Mouse (Mus musculus): Measurements from ENCODE around the gene Cpz.

The Cpz gene

DNA sequence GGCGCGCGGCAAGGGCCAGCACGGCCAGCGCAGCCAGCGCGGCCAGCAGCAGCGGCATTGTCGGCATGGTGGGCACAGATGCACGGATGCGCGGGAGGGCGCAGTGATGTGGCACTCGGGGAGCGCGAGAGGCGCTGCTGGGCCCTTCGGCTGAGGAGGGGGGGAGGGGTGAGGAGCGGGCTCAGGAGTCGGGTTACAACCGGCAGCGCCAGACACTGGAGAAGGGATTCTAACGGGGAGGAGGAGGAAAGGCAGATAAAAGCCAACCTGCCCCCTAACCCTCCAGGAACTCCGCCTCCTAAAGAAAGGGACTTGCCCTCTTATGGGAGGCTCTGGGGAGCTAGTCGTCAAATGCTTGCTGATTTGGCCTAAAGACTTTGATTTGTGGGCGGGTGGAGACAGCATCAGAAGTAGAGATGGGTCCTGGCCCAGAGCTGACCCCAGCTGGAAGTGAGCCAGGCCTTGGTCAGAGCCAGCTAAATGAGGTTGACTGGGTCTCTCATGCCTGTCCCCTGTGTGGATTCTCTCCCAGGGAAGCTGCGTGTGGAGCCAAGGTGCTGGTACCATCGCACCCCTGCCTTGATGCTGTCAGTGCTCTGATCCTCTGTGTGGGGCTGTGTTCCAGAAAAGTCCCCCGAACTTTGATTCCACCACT is at the start of gene Cpz:
Cpz (minus strand) TSS at position 230 of the 655 bp plus-strand sequence.
- no peak for DNase-seq (ENCODE audit: low spot score in 2 of 2)

DNA sequence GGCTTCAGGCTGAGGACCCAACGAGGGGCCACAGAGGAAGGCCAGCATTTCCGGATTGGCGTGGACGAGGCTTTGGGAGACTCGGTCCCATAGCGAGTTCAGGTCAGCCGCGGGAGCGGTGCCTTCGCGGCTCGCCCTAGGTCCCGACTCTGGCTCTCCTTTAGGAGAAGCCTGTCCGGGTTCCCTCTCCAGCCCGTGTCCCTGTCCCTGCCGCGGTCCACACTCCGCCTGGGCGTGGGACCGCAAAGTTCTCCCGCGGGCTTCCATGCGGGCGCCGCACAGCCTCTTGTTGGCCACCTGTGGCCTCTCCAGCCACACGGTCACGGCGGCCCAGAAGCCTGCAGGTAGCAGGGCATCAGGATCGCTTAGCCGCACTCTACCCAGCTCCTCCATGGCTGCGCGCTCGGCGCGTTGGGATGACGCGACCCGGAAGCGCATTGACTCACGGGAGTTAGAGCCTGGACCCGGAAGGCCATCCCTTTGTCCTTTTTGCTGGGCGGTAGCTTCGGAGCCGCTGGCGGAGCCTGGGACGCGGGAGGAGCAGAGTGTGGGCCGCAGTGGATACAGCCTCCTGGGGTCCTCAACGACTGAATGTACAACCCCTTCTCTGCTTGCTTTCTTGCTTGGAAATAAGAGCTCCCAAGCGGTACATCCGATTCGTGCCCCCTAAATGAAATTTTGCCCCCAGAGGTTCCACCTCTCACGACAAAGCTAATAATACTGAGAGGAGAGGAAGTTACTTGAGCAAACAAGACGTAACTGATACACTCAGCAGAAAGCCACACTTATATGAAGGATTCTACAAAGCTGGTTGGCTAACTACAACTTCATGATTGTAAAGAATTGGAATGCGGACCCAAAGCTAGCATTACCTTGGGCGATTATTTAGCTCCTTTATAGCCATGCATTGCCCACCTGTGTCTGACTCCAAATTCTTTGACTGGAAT is 49.4 kb upstream of the Cpz start, which contains the start of gene Trmt44:
Trmt44 (minus strand) TSS at position 418 of the 947 bp plus-strand sequence.
- peak; percentile 93 to 96 for DNase-seq (ENCODE audit: low spot score in 2 of 2)

DNA sequence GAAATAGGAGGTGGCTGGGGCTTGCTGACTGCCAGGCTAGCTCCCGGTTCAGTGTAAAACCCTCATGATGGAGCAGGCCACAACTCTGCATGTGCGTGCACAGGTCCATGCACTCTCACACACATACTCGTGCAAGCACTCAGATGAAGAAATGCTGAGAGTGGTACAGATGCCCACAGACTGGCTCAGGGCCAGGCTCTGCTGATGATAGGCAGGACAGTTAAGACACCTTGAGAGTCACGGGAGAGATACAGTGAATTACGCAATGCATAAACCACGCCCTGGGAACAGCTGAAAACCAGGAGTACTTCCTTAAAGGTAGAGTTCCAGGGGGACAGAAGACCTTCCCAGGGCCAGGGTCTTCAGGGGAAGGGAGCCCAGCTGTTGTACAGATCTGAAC is 46.0 kb upstream of the Cpz start:
- DNase-seq (ENCODE audit: low spot score in 2 of 2) = no peak

DNA sequence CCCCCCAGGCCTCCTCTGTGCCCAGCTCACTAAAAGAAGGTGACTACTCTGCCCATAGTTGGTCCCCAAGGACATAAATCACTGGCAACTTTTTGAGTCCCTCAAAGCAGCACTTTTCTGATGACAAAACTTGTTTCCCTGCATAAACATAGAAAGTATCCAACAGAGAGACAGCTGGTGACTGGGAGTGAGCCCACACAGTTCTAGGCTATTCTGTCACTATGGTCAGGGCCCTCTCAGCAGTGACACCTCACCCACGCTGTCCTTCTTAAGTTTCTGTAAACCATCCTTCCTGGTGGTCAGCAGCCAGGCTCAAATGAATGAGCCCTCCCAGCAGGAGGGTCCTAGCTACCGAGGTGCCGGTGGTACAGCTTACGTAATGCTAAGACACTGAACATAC is 41.1 kb upstream of the Cpz start:
- peak in 1 of 2 experiments; percentile 43 for DNase-seq (ENCODE audit: low spot score in 2 of 2)

DNA sequence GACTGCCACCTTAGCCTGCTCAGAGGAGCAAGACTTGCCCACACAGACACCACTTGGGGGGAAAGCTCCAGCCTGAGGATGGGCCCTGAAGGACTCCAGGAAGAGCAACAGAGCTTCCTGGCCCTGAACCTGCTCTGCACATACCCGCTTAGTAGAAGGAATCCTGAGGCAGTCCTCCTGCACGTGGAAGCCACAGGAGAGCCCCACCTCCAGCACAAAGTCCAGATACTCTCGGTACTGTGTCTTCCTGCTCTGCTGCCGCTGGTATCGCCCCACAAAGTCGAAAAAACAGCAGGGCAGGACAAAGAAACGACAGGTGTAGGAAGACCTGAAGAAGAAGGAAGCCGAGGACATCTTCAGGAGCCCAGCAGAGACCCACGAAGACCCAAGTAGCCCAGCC is 39.7 kb upstream of the Cpz start:
- DNase-seq (ENCODE audit: low spot score in 2 of 2) = no peak

DNA sequence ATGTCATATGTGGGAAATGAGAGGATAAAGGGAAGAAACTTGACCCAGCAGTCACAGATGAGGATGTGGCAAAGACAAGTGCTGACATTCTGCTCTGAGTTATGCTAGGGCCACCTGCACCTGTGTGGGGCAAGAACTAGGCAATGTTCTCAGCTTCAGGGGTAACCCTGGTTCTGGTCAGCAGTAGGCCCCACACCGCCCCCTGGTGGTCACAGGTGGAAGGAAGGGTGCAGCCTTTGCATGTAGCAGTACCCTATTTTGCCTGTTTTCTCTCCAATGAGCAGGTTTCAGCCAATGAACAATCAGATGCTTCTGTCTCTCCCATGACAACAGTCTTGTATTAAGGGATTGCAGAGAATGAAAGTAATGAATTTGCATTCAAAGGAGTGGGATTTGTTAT is 38.0 kb upstream of the Cpz start:
- DNase-seq (ENCODE audit: low spot score in 2 of 2) = peak; percentile 70 to 71

DNA sequence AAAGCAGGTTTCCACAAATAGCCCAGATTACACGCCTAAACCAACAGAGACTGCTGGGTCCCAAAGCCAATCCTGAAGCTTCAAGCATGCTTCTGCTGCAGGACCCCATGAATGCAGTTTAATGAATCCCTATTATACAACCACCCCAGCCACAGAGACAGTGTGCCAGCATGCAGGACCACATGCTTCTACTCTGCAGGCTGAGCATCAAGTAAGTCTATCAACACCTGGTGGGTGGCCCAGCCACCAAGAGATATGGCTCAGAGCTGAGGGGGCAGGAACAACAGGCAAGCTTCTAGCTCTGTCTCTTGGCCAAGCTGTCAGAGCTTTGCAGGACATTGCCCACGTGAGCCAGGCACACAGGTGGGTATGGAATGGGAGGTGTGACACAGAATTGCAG is 37.1 kb upstream of the Cpz start:
- peak; percentile 53 to 60 for DNase-seq (ENCODE audit: low spot score in 2 of 2)

DNA sequence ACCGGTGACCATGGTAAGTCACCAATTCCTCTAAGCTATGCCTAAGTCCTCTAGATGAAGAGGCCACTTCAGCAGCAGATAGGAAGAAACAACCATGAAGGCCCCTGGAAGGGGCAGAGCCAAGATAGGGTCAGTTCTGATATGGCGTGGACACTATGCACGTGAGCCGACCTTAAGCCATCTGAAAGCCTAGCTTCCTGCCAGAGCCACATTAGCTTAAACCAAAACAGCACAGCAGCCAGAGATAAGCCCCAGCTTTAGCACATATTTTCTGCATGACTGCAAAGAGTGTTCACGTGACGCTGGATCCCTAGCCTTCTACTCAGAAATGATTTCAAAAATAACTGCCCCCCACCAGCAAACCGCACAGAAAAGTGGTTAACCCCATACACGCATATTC is 33.9 kb upstream of the Cpz start:
- DNase-seq (ENCODE audit: low spot score in 2 of 2) = no peak

DNA sequence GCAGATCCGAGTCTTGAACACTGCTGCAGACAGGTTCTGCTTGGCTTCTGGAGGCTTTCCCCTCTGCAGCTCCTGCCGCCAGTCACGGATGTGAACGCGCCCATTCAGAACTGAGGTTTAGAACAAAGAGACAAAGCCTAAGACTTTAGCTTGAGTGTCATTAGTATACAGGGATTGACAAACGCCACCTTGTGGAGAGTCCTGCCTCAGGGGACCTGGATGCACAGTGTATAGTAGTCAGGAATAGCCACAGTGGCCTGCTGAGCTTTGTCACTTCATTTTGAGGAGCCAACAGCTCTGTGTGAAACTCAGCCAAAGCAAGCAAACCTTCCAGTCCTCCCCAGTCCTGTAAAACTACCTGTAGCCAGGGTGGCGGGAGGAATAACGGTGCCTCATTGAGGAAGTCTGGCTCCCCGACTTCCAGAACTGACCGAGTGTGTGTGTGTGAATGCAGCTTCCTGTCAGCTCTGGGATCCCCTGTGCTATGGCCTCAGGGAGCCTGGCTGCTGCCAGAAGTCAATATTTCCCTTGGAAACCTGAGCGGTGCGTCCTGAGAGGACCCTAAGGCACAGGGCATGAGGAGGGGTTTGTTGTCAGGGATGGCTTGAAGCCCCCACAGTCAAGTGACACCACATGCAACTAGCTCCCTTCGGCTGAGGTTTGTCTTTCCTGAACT is 32.6 kb upstream of the Cpz start:
- no peak for DNase-seq (ENCODE audit: low spot score in 2 of 2)

DNA sequence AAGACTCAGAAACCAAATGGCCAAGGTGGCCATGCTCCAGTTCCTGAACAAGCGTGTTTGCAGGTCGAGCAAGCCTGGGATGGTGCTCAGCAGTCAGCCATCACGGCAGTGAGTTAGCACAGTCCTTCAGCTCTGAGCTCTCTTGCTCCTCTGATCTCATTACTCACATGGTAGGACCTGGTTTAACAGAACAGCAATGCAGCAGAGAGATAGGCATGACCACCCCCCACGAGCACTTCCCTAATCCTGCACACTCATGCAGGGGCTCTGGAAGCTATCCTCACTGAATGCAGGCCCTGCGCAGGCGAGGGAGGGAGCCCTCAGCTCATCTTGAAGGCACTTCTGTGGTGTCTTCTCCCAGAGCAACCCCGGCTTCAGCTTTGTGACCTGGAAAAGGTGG is 30.9 kb upstream of the Cpz start:
- DNase-seq (ENCODE audit: low spot score in 2 of 2) = no peak

DNA sequence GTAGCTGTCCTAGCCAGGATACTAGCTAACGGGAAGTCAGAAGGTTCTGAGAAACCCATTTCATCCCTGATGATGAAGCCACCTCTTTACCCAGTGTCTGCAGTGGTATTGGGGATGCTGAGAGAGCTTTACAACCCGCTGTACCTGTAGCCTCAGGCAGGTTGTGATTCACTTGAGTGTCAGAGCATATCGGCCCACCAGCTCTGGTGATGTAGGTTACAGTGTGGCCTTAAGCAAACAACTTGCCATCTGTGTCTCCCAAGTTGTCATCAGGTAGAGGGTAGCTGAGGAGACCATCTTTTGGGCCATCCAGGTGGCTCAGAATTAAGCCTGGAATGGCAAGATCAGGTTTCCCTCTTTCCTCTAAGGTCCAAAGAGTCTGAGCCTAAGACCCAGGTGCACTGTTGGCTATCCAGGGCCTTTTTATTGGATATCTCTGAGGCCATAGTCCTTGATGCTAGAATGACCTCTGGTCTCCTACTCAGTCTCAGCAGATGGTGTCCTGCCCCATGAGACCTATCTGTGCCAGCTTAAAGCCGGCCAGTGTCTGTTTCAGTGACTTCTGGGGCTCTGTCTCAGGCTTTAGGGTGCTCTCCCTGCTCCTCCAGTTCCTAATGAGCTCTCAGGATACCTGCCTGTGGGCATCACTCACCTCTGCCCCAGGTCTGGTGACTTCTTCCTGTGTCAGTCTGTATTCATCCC is 27.5 kb upstream of the Cpz start:
- DNase-seq (ENCODE audit: low spot score in 2 of 2) = no peak

DNA sequence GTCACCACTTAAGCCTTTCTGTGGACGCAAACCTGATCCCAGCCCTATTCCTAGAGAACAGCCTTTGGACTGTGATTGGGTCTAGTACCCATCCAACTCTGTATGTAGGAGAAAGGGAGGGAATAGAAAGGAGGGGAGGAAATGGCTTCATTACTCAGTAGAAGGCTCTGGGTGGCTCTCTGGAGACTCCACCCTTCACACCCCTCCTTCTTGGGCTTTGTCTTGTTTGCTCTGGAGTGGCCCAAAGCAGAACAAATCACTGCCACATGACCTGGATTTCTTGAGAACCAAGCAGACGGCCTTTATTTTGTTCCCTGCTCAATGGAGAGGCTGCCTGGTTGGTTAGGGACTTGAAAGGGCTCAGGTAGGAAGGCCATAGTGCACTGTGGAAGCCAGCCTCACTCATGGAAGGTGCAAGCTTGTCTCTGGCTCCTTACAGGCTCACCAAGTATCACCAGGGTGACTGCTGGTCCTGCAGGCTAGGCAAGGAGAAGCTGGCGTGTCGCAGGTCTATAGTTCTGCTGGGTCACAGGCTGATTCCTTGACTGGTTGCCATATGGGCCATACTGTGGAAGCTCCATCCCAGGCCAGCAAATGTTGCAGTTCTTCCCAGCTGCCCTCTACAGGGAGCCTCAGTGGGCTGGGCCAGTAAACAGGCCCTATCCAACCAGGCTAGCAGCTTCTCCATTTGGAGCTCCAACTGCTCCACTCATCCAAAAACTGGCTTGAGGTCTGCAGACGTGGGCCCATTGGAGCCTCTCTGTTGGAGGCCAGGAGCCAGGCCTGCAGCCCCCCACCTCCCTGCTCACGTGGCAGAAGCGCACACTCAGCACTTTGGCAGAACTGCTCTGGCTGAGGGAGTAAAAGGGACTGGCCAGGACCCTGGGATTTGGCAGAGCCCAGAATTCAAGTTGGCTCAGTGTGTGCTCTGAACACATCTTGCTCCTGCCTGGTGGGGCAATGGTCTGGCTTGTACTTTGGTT is 26.6 kb upstream of the Cpz start:
- DNase-seq (ENCODE audit: low spot score in 2 of 2) = no peak

DNA sequence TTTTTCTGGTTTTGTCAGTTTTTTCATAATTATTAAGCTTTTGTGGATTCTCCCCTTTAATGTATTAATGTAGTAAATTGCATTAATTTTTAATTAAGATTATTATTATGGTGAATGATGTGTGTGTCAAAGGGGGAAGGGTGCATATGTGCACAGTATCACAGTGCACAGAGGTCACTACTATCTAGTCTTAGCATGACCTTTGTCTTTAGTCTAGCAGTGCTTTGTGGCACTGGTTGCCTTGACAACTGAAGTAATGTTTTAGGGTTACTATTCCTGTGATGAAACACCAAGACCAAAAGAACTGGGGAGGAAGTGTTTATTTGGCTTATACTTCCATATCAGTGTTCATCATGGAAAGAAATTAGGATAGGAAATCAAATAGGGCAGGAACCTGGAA is 20.6 kb upstream of the Cpz start:
- no peak for DNase-seq (ENCODE audit: low spot score in 2 of 2)

DNA sequence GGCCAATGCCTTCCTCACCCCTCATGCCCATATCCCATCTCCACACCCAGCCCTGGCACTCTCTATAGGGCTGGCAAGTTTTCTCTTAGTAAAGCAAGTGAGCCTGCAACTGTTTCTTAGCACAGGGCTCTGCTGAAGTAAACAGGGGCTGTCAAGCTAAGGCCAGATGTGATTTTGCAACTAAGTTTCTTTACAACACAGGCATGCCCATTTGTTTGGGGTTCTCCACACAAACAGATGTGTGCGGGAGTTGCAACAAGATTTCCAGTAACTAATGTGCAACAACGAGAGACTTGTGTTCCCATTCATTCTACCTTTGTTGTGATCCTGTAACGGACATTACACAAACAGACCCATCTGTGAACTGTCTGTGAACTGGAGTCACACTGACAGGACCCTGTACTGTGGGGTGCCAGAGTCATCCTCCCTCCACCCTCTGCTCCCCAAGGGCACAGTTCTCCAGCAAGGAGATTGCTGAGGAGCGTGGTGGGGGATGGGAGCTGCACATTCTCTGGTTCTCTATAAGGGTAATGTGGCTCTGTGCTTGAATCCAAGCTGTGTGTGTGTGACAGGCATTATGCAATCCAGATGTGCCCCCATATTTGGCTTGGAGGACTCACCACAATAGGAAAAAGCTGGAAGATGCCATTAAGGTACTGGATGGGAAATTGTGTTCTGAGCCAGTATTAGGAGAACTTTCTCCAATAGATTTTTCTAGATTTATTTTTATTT is 15.7 kb upstream of the Cpz start:
- no peak for DNase-seq (ENCODE audit: low spot score in 2 of 2)

DNA sequence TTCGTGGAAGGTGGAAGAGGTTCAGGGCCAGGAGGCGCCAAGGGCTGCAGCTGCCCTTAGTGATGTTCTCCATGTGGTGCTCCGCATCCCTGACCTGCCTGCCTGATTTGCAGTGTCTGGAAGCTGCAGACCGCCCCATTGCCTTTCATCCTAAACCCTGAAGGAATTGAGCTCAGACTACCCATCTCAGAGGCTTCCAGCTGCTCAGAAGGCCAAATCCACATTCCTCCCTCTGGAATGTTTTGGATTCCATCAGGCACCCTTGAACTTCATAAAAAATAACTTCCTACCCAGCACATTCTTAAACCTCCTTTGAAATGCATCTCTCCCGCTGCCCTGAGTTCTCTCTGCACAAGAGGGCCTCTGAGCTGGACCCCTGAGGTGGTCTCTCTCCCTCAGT is 15.1 kb upstream of the Cpz start:
- DNase-seq (ENCODE audit: low spot score in 2 of 2) = no peak

DNA sequence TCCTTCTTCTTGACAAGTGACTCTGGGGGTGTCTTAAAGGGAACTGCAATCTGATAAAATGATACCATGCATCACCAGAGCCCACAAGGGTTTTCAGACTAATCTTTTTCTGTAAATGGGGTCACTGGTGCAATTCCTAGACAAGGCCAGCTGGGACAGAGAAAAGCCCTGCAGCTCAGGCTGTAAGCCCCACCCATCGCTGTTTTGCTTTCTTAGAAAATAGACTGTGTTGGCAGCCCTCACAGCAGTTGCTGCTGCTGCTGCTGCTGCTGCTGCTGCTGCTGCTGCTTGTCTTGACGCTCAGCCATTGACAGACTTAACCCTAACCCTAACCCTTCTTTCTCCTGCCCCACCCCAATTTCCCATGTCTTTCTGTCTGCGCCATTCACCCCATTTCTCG is 14.1 kb upstream of the Cpz start:
- DNase-seq (ENCODE audit: low spot score in 2 of 2) = no peak

DNA sequence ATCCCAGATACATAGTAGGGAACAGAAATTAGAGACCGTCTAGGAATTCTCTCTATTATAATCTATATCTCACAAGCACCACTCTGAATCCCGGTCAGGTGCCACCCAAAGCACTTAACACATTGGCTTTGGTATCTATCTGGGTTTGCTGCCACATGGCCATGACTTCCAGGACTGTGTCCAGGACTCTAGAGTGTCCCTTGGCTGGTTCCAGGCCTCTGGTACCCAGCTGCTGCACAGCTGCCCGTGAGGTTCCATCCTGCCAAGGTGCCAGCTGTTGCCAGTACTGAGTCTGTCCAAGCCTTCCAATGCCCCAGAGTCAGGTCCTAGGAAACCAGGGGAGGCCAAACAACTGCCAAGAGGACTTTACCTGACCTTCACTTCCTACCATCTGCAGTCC is 12.5 kb upstream of the Cpz start:
- no peak for DNase-seq (ENCODE audit: low spot score in 2 of 2)

DNA sequence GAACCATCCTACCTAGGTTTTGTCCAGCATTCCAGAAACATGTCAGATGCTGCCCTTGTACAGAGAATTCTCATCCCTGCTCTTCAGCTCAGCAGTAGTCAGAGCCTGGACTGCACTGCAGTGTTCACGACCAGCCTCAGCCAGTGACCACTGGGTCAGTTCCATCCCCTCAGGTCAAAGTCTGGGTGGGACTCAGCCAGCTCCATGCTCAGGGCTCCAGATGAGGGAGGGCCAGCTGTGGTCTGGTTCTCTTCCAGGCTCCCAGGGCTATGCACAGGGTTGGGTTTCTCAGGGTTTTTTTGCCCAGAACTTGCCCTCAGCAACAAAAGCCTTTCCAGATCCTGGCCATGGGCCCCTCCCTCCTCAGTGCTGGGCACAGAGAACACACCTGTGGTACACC is 12.0 kb upstream of the Cpz start:
- no peak for DNase-seq (ENCODE audit: low spot score in 2 of 2)

DNA sequence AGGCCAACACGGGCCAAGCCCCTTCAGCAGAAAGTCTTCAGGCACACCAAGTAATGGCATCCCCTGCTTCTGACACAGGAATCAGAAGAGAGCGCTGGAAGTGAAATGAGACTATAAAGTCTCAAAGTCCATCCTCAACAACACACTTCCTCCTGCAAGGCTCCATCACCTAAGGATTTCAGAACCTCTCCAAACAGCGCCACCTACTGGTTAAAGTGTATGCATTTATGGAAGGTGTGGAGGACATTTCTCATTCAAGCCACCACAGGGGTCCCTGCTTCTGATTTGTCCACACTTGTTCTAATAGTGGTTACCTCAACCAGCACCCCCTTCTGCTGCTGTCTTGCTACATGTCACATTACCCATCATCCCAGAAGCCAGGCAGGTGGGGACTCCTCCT is 10.8 kb upstream of the Cpz start:
- no peak for DNase-seq (ENCODE audit: low spot score in 2 of 2)

DNA sequence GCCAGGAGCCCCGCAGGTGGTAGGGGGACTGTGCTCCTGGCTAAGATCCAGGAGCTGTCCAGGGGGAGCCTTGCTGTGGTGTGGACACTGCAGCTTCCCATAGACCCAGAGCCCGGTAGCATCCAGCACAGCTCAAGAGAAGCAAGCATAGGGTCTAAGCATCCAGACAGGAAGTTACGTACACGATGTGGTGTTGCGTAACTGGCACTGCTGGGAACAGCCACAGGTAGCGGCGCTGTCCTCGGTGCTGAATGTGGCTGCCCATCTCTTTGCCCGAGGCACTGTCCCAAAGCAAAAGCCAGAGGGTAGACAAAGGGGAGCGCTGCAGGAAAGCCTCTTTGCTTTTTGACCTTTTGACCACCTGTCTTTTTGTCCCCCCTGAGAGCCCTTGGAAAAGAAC is 6.1 kb upstream of the Cpz start:
- no peak for DNase-seq (ENCODE audit: low spot score in 2 of 2)

Measured in frontal cortex, postnatal 36 days (tissue).